Mouse (Mus musculus): Measurements from ENCODE around the gene Baz1b. TPM values are rescaled to one million over a fixed set of nuclear protein-coding genes. Genes with fewer than 3 reads are reported as not detected.

Baz1b gene
- polyA plus RNA-seq, 1 experiment from 2014 or later: 77.6 TPM

GRCm38 (mm10) chr5:135258280-135259150, 71.5 kb downstream of the Baz1b start:
- peak; percentile 51 for DNase-seq (ENCODE audit: low spot score)
- H3K27ac ChIP-seq (ENCODE audit: low read depth, low read length): peak overlapping the region; percentile 76
- ATAC-seq (ENCODE audit: low FRiP score): no peak
- peak overlapping the region; percentile 28 for H3K4me2 ChIP-seq (replicated peaks; ENCODE audit: low read depth, low read length)
- H3K36me3 ChIP-seq (ENCODE audit: control insufficient read depth, insufficient read depth, low read length): no peaks in the 10 kb centered on the region
- 0 out of 2 replicates have a peak, but pooled peaks cover 2% of the 10 kb centered on the region for H3K9me3 ChIP-seq (ENCODE audit: control insufficient read depth, low read length)
- no peaks in the 10 kb centered on the region for H3K27me3 ChIP-seq (ENCODE audit: control insufficient read depth, insufficient read depth, low read length)
- peaks cover 12% of the 10 kb centered on the region for H3K4me1 ChIP-seq (replicated peaks; ENCODE audit: control insufficient read depth, insufficient read depth, low read length)
- peak overlapping the region; percentile 64 for H3K9ac ChIP-seq (ENCODE audit: low read depth, low read length)
- no peak overlapping the region for H3K4me3 ChIP-seq (ENCODE audit: low read depth, low read length)
- 25% methylated on average over 26 of the region's 30 CpGs for WGBS

- 20% methylated on average over 17 of the region's 17 CpGs for WGBS
- H3K4me2 ChIP-seq (replicated peaks; ENCODE audit: low read depth, low read length): no peak overlapping the region; the same call in 1 of the 2 replicates
- ATAC-seq (ENCODE audit: low FRiP score) (peak; percentile 33; the same call in 1 of the 2 replicates), DNase-seq (ENCODE audit: low spot score) (peak; percentile 45)
- H3K36me3 ChIP-seq (ENCODE audit: control insufficient read depth, insufficient read depth, low read length): no peaks in the 10 kb centered on the region
- H3K9ac ChIP-seq (ENCODE audit: low read depth, low read length): peak overlapping the region; percentile 16; the same call in 1 of the 2 replicates
- no peaks in the 10 kb centered on the region for H3K27me3 ChIP-seq (ENCODE audit: control insufficient read depth, insufficient read depth, low read length)
- no peak overlapping the region for H3K4me3 ChIP-seq (ENCODE audit: low read depth, low read length)
- no peaks in the 10 kb centered on the region for H3K9me3 ChIP-seq (ENCODE audit: control insufficient read depth, low read length)
- H3K4me1 ChIP-seq (replicated peaks; ENCODE audit: control insufficient read depth, insufficient read depth, low read length): peaks cover 5% of the 10 kb centered on the region
- H3K27ac ChIP-seq (ENCODE audit: low read depth, low read length): peak overlapping the region; percentile 48; the same call in 1 of the 2 replicates
Observed at GRCm38 (mm10) chr5:135263866-135264503, 76.9 kb downstream of the Baz1b start.

GRCm38 (mm10) chr5:135264548-135264947, 77.5 kb downstream of the Baz1b start:
- Histone ChIP-seq H3K36me3 (ENCODE audit: control insufficient read depth, insufficient read depth, low read length) (no peaks in the 10 kb centered on the region), H3K27ac (ENCODE audit: low read depth, low read length) (peak overlapping the region; percentile 48; the same call in 1 of the 2 replicates), H3K4me3 (ENCODE audit: low read depth, low read length) (no peak overlapping the region), H3K4me1 (replicated peaks; ENCODE audit: control insufficient read depth, insufficient read depth, low read length) (peaks cover 5% of the 10 kb centered on the region), H3K27me3 (ENCODE audit: control insufficient read depth, insufficient read depth, low read length) (no peaks in the 10 kb centered on the region), H3K9me3 (ENCODE audit: control insufficient read depth, low read length) (no peaks in the 10 kb centered on the region), H3K4me2 (replicated peaks; ENCODE audit: low read depth, low read length) (no peak overlapping the region), H3K9ac (ENCODE audit: low read depth, low read length) (no peak overlapping the region)
- WGBS: 41% methylated on average over 9 of the region's 9 CpGs
- ATAC-seq (ENCODE audit: low FRiP score) (0 out of 2 replicates have a peak, but pooled peaks have one; percentile 2), DNase-seq (ENCODE audit: low spot score) (peak; percentile 49)

- no peak for ATAC-seq (ENCODE audit: low FRiP score)
- Histone ChIP-seq H3K4me3 (ENCODE audit: low read depth, low read length) (no peak overlapping the region), H3K27ac (ENCODE audit: low read depth, low read length) (no peak overlapping the region)
Observed at GRCm38 (mm10) chr5:135269451-135269850, 82.4 kb downstream of the Baz1b start.

GRCm38 (mm10) chr5:135270361-135270760, 83.3 kb downstream of the Baz1b start:
- Histone ChIP-seq H3K4me3 (ENCODE audit: low read depth, low read length) (no peak overlapping the region), H3K9ac (ENCODE audit: low read depth, low read length) (no peak overlapping the region), H3K4me1 (replicated peaks; ENCODE audit: control insufficient read depth, insufficient read depth, low read length) (no peaks in the 10 kb centered on the region; the same call in 1 of the 2 replicates), H3K9me3 (ENCODE audit: control insufficient read depth, low read length) (no peaks in the 10 kb centered on the region), H3K27ac (ENCODE audit: low read depth, low read length) (no peak overlapping the region), H3K36me3 (ENCODE audit: control insufficient read depth, insufficient read depth, low read length) (no peaks in the 10 kb centered on the region), H3K27me3 (ENCODE audit: control insufficient read depth, insufficient read depth, low read length) (no peaks in the 10 kb centered on the region), H3K4me2 (replicated peaks; ENCODE audit: low read depth, low read length) (no peak overlapping the region)
- 86% methylated on average over 4 of the region's 4 CpGs for WGBS
- no peak for ATAC-seq (ENCODE audit: low FRiP score)
- DNase-seq (ENCODE audit: low spot score): no peak

More at GRCm38 (mm10) chr5:135269451-135269850, 82.4 kb downstream of the Baz1b start:
- Histone ChIP-seq H3K9ac (ENCODE audit: low read depth, low read length) (no peak overlapping the region), H3K4me1 (replicated peaks; ENCODE audit: control insufficient read depth, insufficient read depth, low read length) (no peaks in the 10 kb centered on the region), H3K36me3 (ENCODE audit: control insufficient read depth, insufficient read depth, low read length) (no peaks in the 10 kb centered on the region), H3K4me2 (replicated peaks; ENCODE audit: low read depth, low read length) (no peak overlapping the region), H3K27me3 (ENCODE audit: control insufficient read depth, insufficient read depth, low read length) (no peaks in the 10 kb centered on the region), H3K9me3 (ENCODE audit: control insufficient read depth, low read length) (no peaks in the 10 kb centered on the region)
- DNase-seq (ENCODE audit: low spot score): no peak
- WGBS: 79% methylated on average over 8 of the region's 8 CpGs

GRCm38 (mm10) chr5:135271563-135272165, 84.6 kb downstream of the Baz1b start:
- Histone ChIP-seq H3K9me3 (ENCODE audit: control insufficient read depth, low read length) (no peaks in the 10 kb centered on the region), H3K27me3 (ENCODE audit: control insufficient read depth, insufficient read depth, low read length) (no peaks in the 10 kb centered on the region), H3K4me3 (ENCODE audit: low read depth, low read length) (no peak overlapping the region), H3K36me3 (ENCODE audit: control insufficient read depth, insufficient read depth, low read length) (no peaks in the 10 kb centered on the region), H3K4me2 (replicated peaks; ENCODE audit: low read depth, low read length) (no peak overlapping the region), H3K9ac (ENCODE audit: low read depth, low read length) (no peak overlapping the region), H3K4me1 (replicated peaks; ENCODE audit: control insufficient read depth, insufficient read depth, low read length) (no peaks in the 10 kb centered on the region; the same call in 1 of the 2 replicates), H3K27ac (ENCODE audit: low read depth, low read length) (no peak overlapping the region)
- 67% methylated on average over 12 of the region's 12 CpGs for WGBS
- ATAC-seq (ENCODE audit: low FRiP score): no peak
- no peak for DNase-seq (ENCODE audit: low spot score)

- Histone ChIP-seq H3K36me3 (ENCODE audit: control insufficient read depth, insufficient read depth, low read length) (no peaks in the 10 kb centered on the region), H3K9me3 (ENCODE audit: control insufficient read depth, low read length) (no peaks in the 10 kb centered on the region), H3K4me3 (ENCODE audit: low read depth, low read length) (no peak overlapping the region), H3K4me1 (replicated peaks; ENCODE audit: control insufficient read depth, insufficient read depth, low read length) (no peaks in the 10 kb centered on the region; the same call in 1 of the 2 replicates), H3K9ac (ENCODE audit: low read depth, low read length) (peak overlapping the region; percentile 11; the same call in 1 of the 2 replicates), H3K27me3 (ENCODE audit: control insufficient read depth, insufficient read depth, low read length) (no peaks in the 10 kb centered on the region), H3K27ac (ENCODE audit: low read depth, low read length) (peak overlapping the region; percentile 45; the same call in 1 of the 2 replicates), H3K4me2 (replicated peaks; ENCODE audit: low read depth, low read length) (peak overlapping the region; percentile 8; the same call in 1 of the 2 replicates)
- 16% methylated on average over 15 of the region's 15 CpGs for WGBS
- DNase-seq (ENCODE audit: low spot score): peak; percentile 46
- no peak for ATAC-seq (ENCODE audit: low FRiP score)
Observed at GRCm38 (mm10) chr5:135274663-135275396, 87.8 kb downstream of the Baz1b start.

GRCm38 (mm10) chr5:135276597-135276996, 89.5 kb downstream of the Baz1b start:
- peak overlapping the region; percentile 50; the same call in 1 of the 2 replicates for H3K9ac ChIP-seq (ENCODE audit: low read depth, low read length)
- H3K4me1 ChIP-seq (replicated peaks; ENCODE audit: control insufficient read depth, insufficient read depth, low read length): no peaks in the 10 kb centered on the region; the same call in 1 of the 2 replicates
- no peak for ATAC-seq (ENCODE audit: low FRiP score)
- H3K4me3 ChIP-seq (ENCODE audit: low read depth, low read length): peak overlapping the region; percentile 13; the same call in 1 of the 2 replicates
- no peaks in the 10 kb centered on the region for H3K27me3 ChIP-seq (ENCODE audit: control insufficient read depth, insufficient read depth, low read length)
- H3K9me3 ChIP-seq (ENCODE audit: control insufficient read depth, low read length): no peaks in the 10 kb centered on the region
- DNase-seq (ENCODE audit: low spot score): peak; percentile 51
- H3K4me2 ChIP-seq (replicated peaks; ENCODE audit: low read depth, low read length): peak overlapping the region; percentile 45
- H3K36me3 ChIP-seq (ENCODE audit: control insufficient read depth, insufficient read depth, low read length): no peaks in the 10 kb centered on the region
- H3K27ac ChIP-seq (ENCODE audit: low read depth, low read length): no peak overlapping the region
- 5% methylated on average over 36 of the region's 36 CpGs for WGBS

Data from hindbrain, embryonic 11.5 days (tissue).